Mouse (Mus musculus): ENCODE data around the gene Adk. TPM values are rescaled to one million over a fixed set of nuclear protein-coding genes. Genes with fewer than 3 reads are reported as not detected.

The Adk gene
- 10 to 100 TPM; 13.3 to 17.2 TPM for total RNA-seq (2023)

GRCm38 (mm10) chr14:21052112-21052780 lies at the start of gene Adk, which contains the start of gene Ap3m1:
TSS of gene Adk (plus strand) at chr14:21052574.
TSS of gene Ap3m1 (minus strand) at chr14:21052508.

GRCm38 (mm10) chr14:21481231-21481630 lies 428.9 kb downstream of the Adk start, which contains the start of gene Kat6b:
TSS of gene Kat6b (plus strand) at chr14:21481434.

Other genes with a start within 250 kb of the Adk start
- 1 to 10 TPM; 1.2 to 1.6 TPM for gene Plau, start 215.9 kb upstream of the Adk start, total RNA-seq (2023)
- gene Vcl, start 123.2 kb upstream of the Adk start, total RNA-seq (2023): 10 to 100 TPM; 19.8 to 23.6 TPM
- gene Ap3m1, start 66 bp upstream of the Adk start, total RNA-seq (2023): 10 to 100 TPM; 57.5 to 68.7 TPM